Comparison of ENCODE assay signal across 16 mouse cellular contexts in the genomic region with DNA sequence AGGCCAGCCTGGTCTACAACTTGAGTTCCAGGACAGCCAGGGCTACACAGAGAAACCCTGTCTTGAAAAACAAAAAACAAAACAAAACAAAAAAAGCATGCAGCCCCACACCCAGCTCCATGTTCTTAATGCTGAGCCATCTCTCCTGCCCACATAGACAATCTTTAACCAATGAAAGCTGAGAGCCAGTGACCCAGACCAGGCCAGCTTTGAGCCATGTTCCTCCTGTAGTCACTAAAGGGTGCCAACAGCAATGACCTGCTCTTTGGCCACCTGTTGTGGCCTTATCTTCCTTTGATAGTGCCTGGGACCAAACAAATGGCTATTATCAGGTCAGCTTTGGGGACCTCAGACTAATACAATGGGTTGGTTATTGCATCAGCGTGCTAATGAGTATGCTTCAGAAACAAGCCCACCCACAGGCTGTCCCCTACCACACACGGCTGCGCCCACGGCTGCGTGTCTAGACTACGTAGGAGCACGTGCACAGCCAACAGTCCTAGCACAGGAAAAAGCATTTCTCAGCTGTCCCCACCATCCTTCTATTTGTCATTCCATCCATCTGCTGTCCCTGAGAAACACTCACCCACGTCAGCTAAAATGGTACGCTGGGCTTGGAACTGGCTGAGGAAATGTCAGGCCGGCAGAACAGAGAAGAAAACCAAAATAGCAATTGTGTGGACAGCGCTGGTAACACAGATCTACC. TPM values are rescaled to one million over a fixed set of nuclear protein-coding genes. Genes with fewer than 3 reads are reported as not detected.
DNase-seq lines count a peak whose midpoint lies in the region; ATAC-seq and TF ChIP-seq lines count a peak whose summit lies in the region.
"Had no signal": no experiment of that assay in that cellular context is flagged by ENCODE, and none has a peak within 500 bp of the region (broad histone marks: within the 10 kb centered on the region; RNA-seq: fewer than 3 reads in every experiment).

No protein-coding gene starts in this region.

- no peak for TF ChIP-seq CTCF in left cerebral cortex, adult 2 months (IDR thresholded peaks at IDR 0.05)

- 88% methylated on average over 11 of the region's 11 CpGs for WGBS in midbrain, embryonic 11.5 days

- H3K4me3 ChIP-seq in left cerebral cortex, adult 2 months, result no peak overlapping the region
- H3K4me3 ChIP-seq in midbrain, embryonic 11.5 days (ENCODE audit: low read depth, low read length), result no peak overlapping the region
- H3K4me3 ChIP-seq: embryonic facial prominence, embryonic 13.5 days; forebrain, embryonic 13.5 days; liver, embryonic 15.5 days had no signal

- H3K36me3 ChIP-seq in midbrain, embryonic 11.5 days (ENCODE audit: control insufficient read depth, insufficient read depth, low read length), result no peaks in the 10 kb centered on the region
- H3K36me3 ChIP-seq: embryonic facial prominence, embryonic 13.5 days; liver, embryonic 15.5 days had no signal

- no peaks in the 10 kb centered on the region for H3K27me3 ChIP-seq in midbrain, embryonic 11.5 days (ENCODE audit: control insufficient read depth, insufficient read depth, low read length)
- H3K27me3 ChIP-seq: embryonic facial prominence, embryonic 13.5 days; forebrain, embryonic 13.5 days; liver, embryonic 15.5 days had no signal

- intact Hi-C loops in left cerebral cortex, adult 2 months (cut with DNase I), result loop anchor here (1.0 to 5.0 kb wide), 2 partner anchors 151 to 174 kb away; no protein-coding TSS in a partner anchor

- no peak overlapping the region for H3K9ac ChIP-seq in midbrain, embryonic 11.5 days (ENCODE audit: low read length)
- H3K9ac ChIP-seq: embryonic facial prominence, embryonic 13.5 days; forebrain, embryonic 13.5 days; liver, embryonic 15.5 days had no signal

- H3K4me1 ChIP-seq in midbrain, embryonic 11.5 days (ENCODE audit: control insufficient read depth, insufficient read depth, low read length), result no peaks in the 10 kb centered on the region
- H3K4me1 ChIP-seq: embryonic facial prominence, embryonic 13.5 days; forebrain, embryonic 13.5 days had no signal

- H3K4me2 ChIP-seq in midbrain, embryonic 11.5 days, result no peak overlapping the region
- H3K4me2 ChIP-seq: embryonic facial prominence, embryonic 13.5 days; forebrain, embryonic 13.5 days; liver, embryonic 15.5 days had no signal

- DNase-seq in kidney, adult 9 months, result peak; percentile 61
- DNase-seq in kidney, postnatal 14 days, result no peak
- peak; percentile 58 for DNase-seq in layer of hippocampus, adult 11-12 months (ENCODE audit: low spot score)
- DNase-seq in left cerebral cortex, adult 2 months (ENCODE audit: extremely low spot score in 1 of 2, low spot score in 2 of 2), result peak; percentile 43 to 79
- peak; percentile 44 for DNase-seq in right cerebral cortex, postnatal 14 days
- DNase-seq in liver, result no peak
- DNase-seq in midbrain, embryonic 11.5 days (ENCODE audit: low spot score, missing footprints), result no peak
- no peak for DNase-seq in thymus, postnatal 4 days
- DNase-seq: adrenal gland, adult 8-10 months; cerebellum, postnatal 14 days; kidney, postnatal 25 days; lung, postnatal 4 days; spleen, adult 18-20 months had no signal

- no peaks in the 10 kb centered on the region for H3K9me3 ChIP-seq in midbrain, embryonic 11.5 days (ENCODE audit: control insufficient read depth, low read length)
- H3K9me3 ChIP-seq: embryonic facial prominence, embryonic 13.5 days; forebrain, embryonic 13.5 days; liver, embryonic 15.5 days had no signal

- ATAC-seq in midbrain, embryonic 11.5 days (ENCODE audit: low FRiP score), result no peak
- ATAC-seq: forebrain, embryonic 13.5 days had no signal

- H3K27ac ChIP-seq in left cerebral cortex, adult 2 months, result peak overlapping the region; percentile 76
- no peak overlapping the region for H3K27ac ChIP-seq in midbrain, embryonic 11.5 days (ENCODE audit: low read depth, low read length)
- H3K27ac ChIP-seq: embryonic facial prominence, embryonic 13.5 days; forebrain, embryonic 13.5 days; liver, embryonic 15.5 days had no signal

RNA-seq across cellular contexts. Expression of a gene that starts 21.0 kb away (rescaled TPM):
- 10 to 100 TPM; 77.4 to 87.4 TPM for total RNA-seq in left cerebral cortex, adult 2 months (2021)
- polyA plus RNA-seq in midbrain, embryonic 11.5 days (2014; fragmentation: Nextera tagmentation; extraction: Ambion mirVana), result 105 and 111 TPM in 2 replicates

RNA-seq across cellular contexts. Expression of a gene that starts 21.3 kb away (rescaled TPM):
- total RNA-seq in left cerebral cortex, adult 2 months (2021), result 1 to 10 TPM; 5.4 to 5.7 TPM
- 15.7 and 17.4 TPM in 2 replicates for polyA plus RNA-seq in midbrain, embryonic 11.5 days (2014; fragmentation: Nextera tagmentation; extraction: Ambion mirVana)

RNA-seq across cellular contexts. Expression of a gene that starts 40.2 kb away (rescaled TPM):
- 10 to 100 TPM; 10.5 to 11.6 TPM for total RNA-seq in left cerebral cortex, adult 2 months (2021)
- polyA plus RNA-seq in midbrain, embryonic 11.5 days (2014; fragmentation: Nextera tagmentation; extraction: Ambion mirVana), result 0.29 TPM in 1 of 2 replicates, not detected in the other
- total RNA-seq: adrenal gland, adult 8-10 months had no signal
- polyA plus RNA-seq: forebrain, embryonic 13.5 days; liver, embryonic 15.5 days had no signal

Comparison
In these comparisons a context has a peak if more than half of its experiments do, and no peak if none do; other contexts are left out.
1. DNase-seq: peak in kidney, adult 9 months (single experiment), layer of hippocampus, adult 11-12 months (single experiment), left cerebral cortex, adult 2 months (2 of 2) and right cerebral cortex, postnatal 14 days (single experiment); none in kidney, postnatal 14 days (single experiment), liver (single experiment), midbrain, embryonic 11.5 days (single experiment) and thymus, postnatal 4 days (single experiment).